Mouse (Mus musculus): ENCODE measurements around the gene Cdr2l. TPM values are rescaled to one million over a fixed set of nuclear protein-coding genes. Genes with fewer than 3 reads are reported as not detected.

Cdr2l gene
- 20.6 and 21.5 TPM in 2 replicates for polyA plus RNA-seq (2012; rRNA removed)

DNA sequence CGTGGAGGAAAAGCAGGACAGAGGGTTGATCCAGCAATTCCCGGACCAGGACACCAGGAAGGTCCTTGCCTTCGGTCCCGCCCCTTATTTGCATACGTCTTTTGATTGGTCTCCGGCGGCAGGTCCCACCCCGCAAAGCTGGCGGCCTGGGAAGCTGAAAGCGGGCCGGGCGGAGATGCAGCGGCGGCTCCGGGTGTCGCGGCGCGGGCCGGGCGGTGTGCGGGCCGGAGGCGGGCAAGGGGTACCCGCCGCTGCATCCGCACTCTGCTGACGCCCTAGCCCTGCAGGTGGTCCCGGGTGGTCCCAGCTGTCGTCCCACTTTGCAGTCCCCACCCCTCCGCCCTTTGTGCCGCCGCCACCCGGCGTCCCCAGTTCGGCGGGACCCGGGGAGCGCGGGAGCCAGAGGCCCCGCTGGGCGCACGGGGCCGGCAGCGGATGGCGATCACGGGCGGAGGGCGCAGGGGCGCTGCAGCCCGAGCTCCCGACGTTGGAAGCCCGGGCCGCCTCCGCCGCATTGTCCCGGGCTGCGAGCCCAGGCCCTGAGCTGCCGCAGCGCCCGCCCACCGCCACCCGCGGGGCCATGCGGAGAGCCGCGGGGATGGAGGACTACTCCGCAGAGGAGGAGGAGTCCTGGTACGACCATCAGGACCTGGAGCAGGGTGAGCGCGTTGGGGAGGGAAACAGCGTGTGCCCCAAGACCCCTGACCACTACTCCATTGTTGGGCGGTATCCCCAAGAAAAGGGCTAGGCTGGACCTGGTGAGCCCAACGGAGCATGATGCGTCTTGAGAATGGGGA lies at the start of gene Cdr2l:
Gene Cdr2l, plus strand, starts transcription at position 174 of the 797 bp plus-strand sequence.
- peak within 1 kb of the TSS; percentile 77 for H3K27ac ChIP-seq (ENCODE audit: insufficient read depth, low read length)
- TF ChIP-seq POLR2A (IDR thresholded peaks at IDR 0.05; ENCODE audit: extremely low read depth, insufficient read depth, low read length) (peak; percentile 70; the same call in 1 of the 2 replicates), CTCF (IDR thresholded peaks at IDR 0.05; ENCODE audit: extremely low read depth, insufficient read depth, low read length) (no peak)
- H3K4me1 ChIP-seq (ENCODE audit: control insufficient read depth, insufficient read depth, low read length) = peaks cover 10% of the 10 kb centered on the region; the same call in 1 of the 2 replicates
- H3K4me3 ChIP-seq (ENCODE audit: insufficient read depth, low read length) = peak within 1 kb of the TSS; percentile 81

- TF ChIP-seq POLR2A (IDR thresholded peaks at IDR 0.05; ENCODE audit: extremely low read depth, insufficient read depth, low read length) (no peak), CTCF (IDR thresholded peaks at IDR 0.05; ENCODE audit: extremely low read depth, insufficient read depth, low read length) (no peak)
- Histone ChIP-seq H3K27ac (ENCODE audit: insufficient read depth, low read length) (no peak within 1 kb of the TSS), H3K4me3 (ENCODE audit: insufficient read depth, low read length) (no peak within 1 kb of the TSS), H3K4me1 (ENCODE audit: control insufficient read depth, insufficient read depth, low read length) (no peaks in the 10 kb centered on the region)
Measured at GRCm38 (mm10) chr11:115334531-115334930, 47.2 kb upstream of the Cdr2l start, which contains the start of gene Otop3. Gene Otop3, plus strand, starts transcription at chr11:115334731.

- TF ChIP-seq POLR2A (IDR thresholded peaks at IDR 0.05; ENCODE audit: extremely low read depth, insufficient read depth, low read length) (no peak), CTCF (IDR thresholded peaks at IDR 0.05; ENCODE audit: extremely low read depth, insufficient read depth, low read length) (no peak)
- no peak overlapping the region for H3K27ac ChIP-seq (ENCODE audit: insufficient read depth, low read length)
- no peak overlapping the region for H3K4me3 ChIP-seq (ENCODE audit: insufficient read depth, low read length)
- no peaks in the 10 kb centered on the region for H3K4me1 ChIP-seq (ENCODE audit: control insufficient read depth, insufficient read depth, low read length)
Measured at GRCm38 (mm10) chr11:115335223-115335622, 46.5 kb upstream of the Cdr2l start.

GRCm38 (mm10) chr11:115336115-115336514 lies 45.6 kb upstream of the Cdr2l start:
- Histone ChIP-seq H3K4me3 (ENCODE audit: insufficient read depth, low read length) (no peak overlapping the region), H3K27ac (ENCODE audit: insufficient read depth, low read length) (no peak overlapping the region), H3K4me1 (ENCODE audit: control insufficient read depth, insufficient read depth, low read length) (no peaks in the 10 kb centered on the region)
- TF ChIP-seq CTCF (IDR thresholded peaks at IDR 0.05; ENCODE audit: extremely low read depth, insufficient read depth, low read length) = no peak
- TF ChIP-seq POLR2A (IDR thresholded peaks at IDR 0.05; ENCODE audit: extremely low read depth, insufficient read depth, low read length) = no peak

DNA sequence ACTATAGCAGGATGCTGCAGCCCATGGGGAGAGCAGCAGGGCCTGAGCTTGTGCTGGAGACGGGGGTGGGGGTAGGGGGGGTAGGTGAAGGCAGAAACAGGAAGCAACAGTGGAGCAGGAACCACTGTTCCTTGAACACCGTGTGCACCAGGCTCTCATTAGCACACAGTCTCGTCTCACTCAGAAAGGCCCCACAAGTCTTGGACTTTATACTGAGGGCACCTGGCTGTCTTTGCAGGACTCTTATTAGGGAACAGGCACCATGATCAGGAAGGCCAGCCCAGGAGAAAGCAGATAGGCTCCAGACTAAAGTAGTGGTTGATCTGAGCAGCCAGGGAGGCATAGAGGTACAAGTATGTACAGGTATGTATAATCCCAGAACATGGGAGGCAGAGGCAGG lies 44.4 kb upstream of the Cdr2l start:
- Histone ChIP-seq H3K4me1 (ENCODE audit: control insufficient read depth, insufficient read depth, low read length) (no peaks in the 10 kb centered on the region), H3K4me3 (ENCODE audit: insufficient read depth, low read length) (no peak overlapping the region), H3K27ac (ENCODE audit: insufficient read depth, low read length) (no peak overlapping the region)
- TF ChIP-seq CTCF (IDR thresholded peaks at IDR 0.05; ENCODE audit: extremely low read depth, insufficient read depth, low read length) (no peak), POLR2A (IDR thresholded peaks at IDR 0.05; ENCODE audit: extremely low read depth, insufficient read depth, low read length) (no peak)

- TF ChIP-seq POLR2A (IDR thresholded peaks at IDR 0.05; ENCODE audit: extremely low read depth, insufficient read depth, low read length) = no peak
- no peak for TF ChIP-seq CTCF (IDR thresholded peaks at IDR 0.05; ENCODE audit: extremely low read depth, insufficient read depth, low read length)
- H3K4me1 ChIP-seq (ENCODE audit: control insufficient read depth, insufficient read depth, low read length) = no peaks in the 10 kb centered on the region
- H3K27ac ChIP-seq (ENCODE audit: insufficient read depth, low read length) = no peak overlapping the region
- H3K4me3 ChIP-seq (ENCODE audit: insufficient read depth, low read length) = no peak overlapping the region
Measured at GRCm38 (mm10) chr11:115337826-115338225, 43.9 kb upstream of the Cdr2l start.

DNA sequence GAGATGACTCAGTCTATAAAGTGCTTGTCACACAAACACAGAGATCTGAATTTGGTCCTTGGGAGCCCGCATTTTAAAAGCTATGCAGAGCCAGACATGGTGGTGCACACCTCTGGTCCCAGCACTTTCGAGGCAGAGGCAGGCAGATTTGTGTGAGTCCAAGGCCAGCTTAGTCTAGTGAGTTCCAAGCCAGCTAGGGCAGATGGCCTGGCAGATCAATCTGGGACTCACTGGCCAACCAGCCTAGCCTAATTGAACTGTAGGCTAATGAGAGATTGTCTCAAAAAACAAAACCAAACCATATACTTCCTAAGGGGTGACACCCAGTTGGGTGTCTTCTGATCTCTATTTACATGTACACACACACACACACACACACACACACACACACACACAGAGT lies 40.5 kb upstream of the Cdr2l start:
- no peak for TF ChIP-seq POLR2A (IDR thresholded peaks at IDR 0.05; ENCODE audit: extremely low read depth, insufficient read depth, low read length)
- TF ChIP-seq CTCF (IDR thresholded peaks at IDR 0.05; ENCODE audit: extremely low read depth, insufficient read depth, low read length) = no peak
- Histone ChIP-seq H3K4me3 (ENCODE audit: insufficient read depth, low read length) (no peak overlapping the region), H3K27ac (ENCODE audit: insufficient read depth, low read length) (no peak overlapping the region), H3K4me1 (ENCODE audit: control insufficient read depth, insufficient read depth, low read length) (no peaks in the 10 kb centered on the region; the same call in 1 of the 2 replicates)

- Histone ChIP-seq H3K27ac (ENCODE audit: insufficient read depth, low read length) (no peak overlapping the region), H3K4me1 (ENCODE audit: control insufficient read depth, insufficient read depth, low read length) (no peaks in the 10 kb centered on the region; the same call in 1 of the 2 replicates), H3K4me3 (ENCODE audit: insufficient read depth, low read length) (no peak overlapping the region)
- no peak for TF ChIP-seq CTCF (IDR thresholded peaks at IDR 0.05; ENCODE audit: extremely low read depth, insufficient read depth, low read length)
- no peak for TF ChIP-seq POLR2A (IDR thresholded peaks at IDR 0.05; ENCODE audit: extremely low read depth, insufficient read depth, low read length)
Measured at GRCm38 (mm10) chr11:115341866-115342265, 39.9 kb upstream of the Cdr2l start.

DNA sequence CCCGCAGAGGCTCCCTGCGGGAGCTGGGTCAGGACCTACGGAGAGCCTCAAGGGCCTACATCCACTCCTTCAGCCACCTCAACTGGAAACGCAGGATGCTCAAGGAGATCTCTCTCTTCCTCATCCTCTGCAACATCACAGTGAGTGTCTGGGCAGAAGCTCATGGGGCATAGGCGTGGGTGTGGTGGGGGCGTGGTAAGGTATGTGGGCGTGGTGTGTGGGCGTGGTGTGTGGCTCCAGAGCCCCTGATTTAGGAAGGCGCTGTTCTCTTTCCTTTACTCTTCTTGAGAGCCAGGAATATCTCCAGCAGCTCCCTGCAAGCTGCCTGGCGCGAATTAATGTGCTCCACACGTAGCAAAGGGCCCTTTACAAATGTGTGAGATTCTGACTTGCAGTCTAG lies 36.7 kb upstream of the Cdr2l start:
- H3K4me3 ChIP-seq (ENCODE audit: insufficient read depth, low read length) = no peak overlapping the region
- TF ChIP-seq CTCF (IDR thresholded peaks at IDR 0.05; ENCODE audit: extremely low read depth, insufficient read depth, low read length) (no peak), POLR2A (IDR thresholded peaks at IDR 0.05; ENCODE audit: extremely low read depth, insufficient read depth, low read length) (no peak)
- H3K4me1 ChIP-seq (ENCODE audit: control insufficient read depth, insufficient read depth, low read length) = no peaks in the 10 kb centered on the region; the same call in 1 of the 2 replicates
- no peak overlapping the region for H3K27ac ChIP-seq (ENCODE audit: insufficient read depth, low read length)

DNA sequence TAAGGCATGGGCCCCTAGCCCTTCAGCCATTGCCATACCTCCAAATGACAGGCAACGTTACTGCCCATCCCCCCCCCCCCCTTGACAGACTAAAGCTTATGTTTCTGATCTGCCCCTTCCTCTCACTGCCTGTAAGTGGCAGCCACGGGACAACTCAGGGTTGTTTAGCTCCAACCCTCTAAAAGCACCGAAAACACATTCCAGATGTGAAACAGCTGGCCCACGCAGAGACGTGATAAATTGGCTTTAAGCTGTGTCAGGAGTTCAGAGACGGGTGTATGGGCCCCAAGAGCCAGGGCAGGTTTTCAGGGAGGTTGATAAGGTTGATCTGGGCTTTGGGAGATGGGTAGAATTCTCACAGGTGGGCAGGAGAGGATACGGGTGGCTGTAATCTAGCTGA lies 36.2 kb upstream of the Cdr2l start:
- Histone ChIP-seq H3K4me1 (ENCODE audit: control insufficient read depth, insufficient read depth, low read length) (no peaks in the 10 kb centered on the region; the same call in 1 of the 2 replicates), H3K27ac (ENCODE audit: insufficient read depth, low read length) (no peak overlapping the region), H3K4me3 (ENCODE audit: insufficient read depth, low read length) (no peak overlapping the region)
- TF ChIP-seq CTCF (IDR thresholded peaks at IDR 0.05; ENCODE audit: extremely low read depth, insufficient read depth, low read length) (no peak), POLR2A (IDR thresholded peaks at IDR 0.05; ENCODE audit: extremely low read depth, insufficient read depth, low read length) (no peak)

All from cortical plate, adult 2 months (tissue).